Mouse (Mus musculus) liver, embryonic 12.5 days (tissue): ENCODE measurements at regions not wholly inside any gene's neighbourhood (a gene's known extent, or its start where the extent isn't known, plus 50 kb on each side); places are given as distances from the start of the nearest gene placed in this dataset.

ENCODE experiments used
- ATAC-seq: fragments of 200-750 bp; cut with Nextera tagmentation; 2 replicates; pipeline ENCODE4 v1.8.0; 2017; ENCODE audit warnings: moderate number of reproducible peaks, mild to moderate bottlenecking, moderate library complexity
- H3K27ac ChIP-seq: fragments of 300-500 bp; sonication (generic); 2 replicates; pipeline ENCODE4 v1.5.1; 2016; ENCODE audit warnings: mild to moderate bottlenecking
- H3K27me3 ChIP-seq: fragments of 300-500 bp; sonication (generic); replicated peaks from 2 replicates; pipeline ENCODE4 v1.6.1; 2016; ENCODE audit warnings: mild to moderate bottlenecking, moderate library complexity
- H3K36me3 ChIP-seq: fragments of 300-500 bp; sonication (generic); 2 replicates; pipeline ENCODE4 v1.6.1; 2016; ENCODE audit warnings: mild to moderate bottlenecking, moderate library complexity
- H3K4me1 ChIP-seq: fragments of 300-500 bp; sonication (generic); 2 replicates; pipeline ENCODE4 v1.6.1; 2016
- H3K4me2 ChIP-seq: fragments of 300-500 bp; sonication (generic); 2 replicates; pipeline ENCODE4 v1.6.1; 2016; ENCODE audit warnings: mild to moderate bottlenecking, moderate library complexity
- H3K4me3 ChIP-seq: fragments of 300-500 bp; sonication (generic); 2 replicates; pipeline ENCODE4 v1.5.1; 2016; ENCODE audit warnings: mild to moderate bottlenecking, moderate library complexity
- H3K9ac ChIP-seq: fragments of 300-500 bp; sonication (generic); 2 replicates; pipeline ENCODE4 v1.6.1; 2016; ENCODE audit warnings: mild to moderate bottlenecking, moderate library complexity
- H3K9me3 ChIP-seq: fragments of 300-500 bp; sonication (generic); replicated peaks from 2 replicates; pipeline ENCODE4 v1.6.1; 2016; ENCODE audit warnings: mild to moderate bottlenecking, moderate library complexity
- WGBS: fragments of 180-500 bp; shearing (Covaris S2); methylation state at CpG from one replicate; pipeline ENCODE4 v1.1.7; 2016; ENCODE audit not compliant: insufficient replicate concordance; 5-methylcytosine and 5-hydroxymethylcytosine counted together

DNA sequence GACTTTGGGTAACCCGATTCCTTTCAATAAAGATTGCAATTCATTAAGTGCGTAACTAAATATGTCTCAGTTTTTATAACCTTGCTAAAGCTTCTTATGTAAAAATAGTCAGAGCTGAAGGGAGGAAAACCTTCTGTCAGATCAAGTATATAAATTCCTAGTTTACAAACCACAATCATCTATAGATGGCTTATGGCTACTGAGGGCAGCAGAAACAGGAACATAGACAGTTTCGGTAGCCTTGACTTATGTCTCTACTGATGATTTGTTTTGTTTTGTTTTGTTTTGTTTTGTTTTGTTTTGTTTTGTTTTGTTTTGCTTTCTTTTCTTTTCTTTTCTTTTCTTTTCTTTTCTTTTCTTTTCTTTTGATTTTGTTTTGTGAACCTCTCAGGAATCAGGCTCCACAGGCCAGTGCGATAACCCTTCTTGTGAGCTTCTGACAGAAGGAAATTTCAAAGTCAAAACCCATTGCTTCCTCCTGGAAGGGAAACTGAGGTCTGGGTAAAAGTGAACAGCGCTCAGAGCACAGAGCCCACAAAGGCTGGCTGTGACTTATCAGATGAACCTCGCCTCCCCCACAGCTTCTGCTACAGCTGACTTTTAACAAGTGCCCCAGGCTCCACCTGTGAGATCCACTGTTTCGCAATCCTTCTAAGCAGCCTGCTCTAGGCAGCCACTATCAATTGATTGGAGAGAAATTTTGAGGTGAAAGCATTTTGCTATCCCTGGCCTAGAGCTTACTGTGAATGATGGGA, 391.8 kb upstream of the Zfp462 start:
- H3K4me3 ChIP-seq: no peak overlapping the region
- H3K27ac ChIP-seq: no peak overlapping the region
- H3K36me3 ChIP-seq: no peaks in the 10 kb centered on the region
- H3K27me3 ChIP-seq: no peaks in the 10 kb centered on the region
- 48% methylated on average over 7 of the region's 7 CpGs for WGBS
- no peak overlapping the region for H3K9ac ChIP-seq
- H3K9me3 ChIP-seq: no peaks in the 10 kb centered on the region
- no peak for ATAC-seq
- no peaks in the 10 kb centered on the region for H3K4me1 ChIP-seq
- H3K4me2 ChIP-seq: no peak overlapping the region

DNA sequence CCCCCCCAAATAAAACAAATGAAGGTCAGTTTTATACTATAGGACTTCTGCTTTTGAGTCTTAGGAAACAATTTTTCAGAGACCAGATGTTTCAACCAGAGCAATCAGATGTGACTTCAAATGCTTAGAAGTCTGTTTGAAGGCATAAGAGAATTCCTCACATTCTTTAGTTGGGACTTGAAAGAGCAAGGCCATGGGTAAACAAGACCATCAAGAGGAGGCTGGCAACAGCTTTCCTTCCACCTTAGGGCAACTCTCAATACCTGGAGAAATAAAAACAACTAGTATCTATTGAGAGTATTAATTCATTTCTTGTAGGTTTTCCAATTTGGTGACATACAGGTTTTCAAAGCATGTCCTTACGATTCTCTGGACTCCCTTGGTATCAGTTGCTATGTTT, 381.8 kb upstream of the Zfp462 start:
- H3K4me3 ChIP-seq: no peak overlapping the region
- H3K9ac ChIP-seq: no peak overlapping the region
- ATAC-seq: no peak

DNA sequence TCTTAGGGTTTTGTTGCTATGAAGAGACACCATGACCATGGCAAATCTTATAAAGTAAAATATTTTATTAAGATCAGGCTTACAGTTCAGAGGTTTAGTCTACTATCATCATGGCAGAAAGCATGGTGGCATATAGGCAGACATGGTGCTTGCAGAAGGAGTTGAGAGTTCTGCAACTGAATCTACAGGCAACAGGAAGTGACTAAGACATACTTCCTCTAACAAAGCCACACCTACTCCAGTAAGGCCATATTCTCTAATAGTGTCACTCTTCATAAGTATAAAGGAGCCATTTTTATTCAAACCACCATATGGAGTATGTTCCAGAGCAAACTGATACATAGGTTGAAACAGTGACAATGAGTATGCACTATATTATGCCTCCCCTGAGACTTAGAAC, 371.7 kb upstream of the Zfp462 start:
- Histone ChIP-seq H3K9me3 (no peaks in the 10 kb centered on the region), H3K27ac (no peak overlapping the region), H3K4me2 (no peak overlapping the region), H3K4me1 (no peaks in the 10 kb centered on the region), H3K36me3 (no peaks in the 10 kb centered on the region), H3K27me3 (no peaks in the 10 kb centered on the region), H3K9ac (no peak overlapping the region), H3K4me3 (no peak overlapping the region)
- no peak for ATAC-seq

More for the DNA sequence above, 381.8 kb upstream of the Zfp462 start:
- Histone ChIP-seq H3K36me3 (no peaks in the 10 kb centered on the region), H3K4me1 (no peaks in the 10 kb centered on the region), H3K4me2 (no peak overlapping the region), H3K27ac (no peak overlapping the region), H3K27me3 (no peaks in the 10 kb centered on the region), H3K9me3 (no peaks in the 10 kb centered on the region)
- WGBS: 79% methylated on average over 1 of the region's 1 CpGs

DNA sequence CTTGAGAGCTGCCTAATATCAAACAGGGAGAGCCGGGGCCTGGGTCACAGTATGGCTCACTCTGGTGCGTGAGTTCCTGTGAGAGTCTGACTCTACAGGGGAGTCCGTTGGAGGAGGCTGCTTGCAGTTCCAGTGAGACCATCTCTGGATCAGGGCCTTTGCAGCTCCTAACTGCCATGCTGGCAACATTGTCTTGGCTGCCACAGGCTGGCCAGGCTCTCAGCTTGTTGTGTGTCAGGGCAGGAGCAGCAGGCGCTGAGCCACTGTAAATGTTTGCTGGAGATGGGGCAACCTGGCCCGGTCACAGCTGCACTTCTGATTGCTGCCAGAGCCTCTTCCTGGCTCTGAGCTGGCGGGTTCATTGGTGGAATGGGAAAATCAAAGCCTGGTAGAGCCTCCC, 357.7 kb upstream of the Zfp462 start:
- ATAC-seq: no peak
- Histone ChIP-seq H3K4me1 (no peaks in the 10 kb centered on the region), H3K9me3 (no peaks in the 10 kb centered on the region; the same call in 1 of the 2 replicates), H3K4me2 (no peak overlapping the region), H3K27ac (no peak overlapping the region), H3K36me3 (no peaks in the 10 kb centered on the region), H3K27me3 (no peaks in the 10 kb centered on the region), H3K4me3 (no peak overlapping the region), H3K9ac (no peak overlapping the region)
- WGBS: 61% methylated on average over 6 of the region's 6 CpGs

DNA sequence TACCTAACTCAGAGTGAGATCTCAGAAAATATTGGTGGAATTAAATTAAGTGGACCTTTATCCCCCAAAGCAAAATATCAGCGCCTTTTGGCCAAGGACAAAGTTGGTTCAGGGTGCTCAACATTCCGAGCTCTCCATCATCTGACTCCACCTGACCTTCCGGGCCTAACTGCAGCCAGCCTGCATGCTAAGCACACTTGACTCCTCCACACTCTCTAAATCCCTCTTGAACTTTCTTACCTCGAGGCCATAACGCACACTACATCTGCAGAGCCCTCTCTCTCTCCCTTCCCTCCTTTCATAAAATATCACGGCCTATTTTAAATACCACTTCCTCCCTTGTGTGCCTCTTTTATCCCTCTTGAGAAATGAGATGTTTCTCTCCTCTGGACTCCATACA, 356.1 kb upstream of the Zfp462 start:
- no peaks in the 10 kb centered on the region; the same call in 1 of the 2 replicates for H3K9me3 ChIP-seq
- H3K4me3 ChIP-seq: no peak overlapping the region
- no peaks in the 10 kb centered on the region for H3K27me3 ChIP-seq
- 62% methylated on average over 6 of the region's 6 CpGs for WGBS
- no peak overlapping the region for H3K4me2 ChIP-seq
- H3K4me1 ChIP-seq: no peaks in the 10 kb centered on the region
- no peak overlapping the region for H3K9ac ChIP-seq
- ATAC-seq: no peak
- no peak overlapping the region for H3K27ac ChIP-seq
- no peaks in the 10 kb centered on the region for H3K36me3 ChIP-seq

DNA sequence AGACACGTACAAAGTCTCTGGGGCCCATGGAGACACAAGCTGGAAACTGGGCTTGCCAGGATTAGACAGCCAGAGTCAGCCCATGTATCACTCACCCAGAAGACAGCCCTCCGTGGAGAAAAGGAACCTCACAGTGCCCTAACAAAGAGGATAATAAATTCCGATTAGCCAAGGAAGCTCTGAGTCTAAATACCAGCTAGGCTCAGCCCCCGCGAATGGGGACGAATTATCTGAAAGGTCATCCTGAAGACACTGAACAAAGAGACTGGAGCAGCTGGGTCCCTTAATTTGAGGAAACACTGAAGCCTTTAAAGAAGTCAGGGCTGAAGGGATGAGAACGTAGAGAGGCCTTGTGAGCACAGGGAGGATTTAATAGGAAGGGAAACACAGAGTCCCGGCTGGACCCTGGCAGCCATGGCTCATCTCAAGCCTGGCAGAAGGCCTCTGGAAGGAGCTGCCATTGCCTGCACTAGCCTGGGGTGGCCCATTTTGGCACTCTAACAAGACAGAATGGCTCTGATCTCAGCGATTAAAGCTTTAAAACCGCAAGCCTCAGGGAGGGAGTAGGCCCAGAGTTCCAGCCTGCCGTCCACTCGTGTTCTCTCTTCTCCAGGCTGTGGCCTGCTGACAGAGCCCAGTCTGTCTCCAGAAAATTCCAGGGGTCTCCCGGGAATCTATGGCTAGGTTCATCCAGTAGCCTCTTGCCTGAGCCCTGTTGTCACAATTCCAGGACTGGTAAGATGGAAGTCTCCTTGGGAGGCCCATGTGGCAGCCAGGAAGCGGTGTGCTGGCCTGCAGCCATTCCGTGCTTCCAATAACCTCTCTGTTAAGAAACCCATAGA, 343.0 kb upstream of the Zfp462 start:
- ATAC-seq: no peak
- Histone ChIP-seq H3K27ac (no peak overlapping the region), H3K4me1 (no peaks in the 10 kb centered on the region), H3K9ac (no peak overlapping the region), H3K4me3 (no peak overlapping the region), H3K27me3 (no peaks in the 10 kb centered on the region), H3K4me2 (no peak overlapping the region), H3K36me3 (no peaks in the 10 kb centered on the region), H3K9me3 (no peaks in the 10 kb centered on the region)
- WGBS: 75% methylated on average over 15 of the region's 15 CpGs

DNA sequence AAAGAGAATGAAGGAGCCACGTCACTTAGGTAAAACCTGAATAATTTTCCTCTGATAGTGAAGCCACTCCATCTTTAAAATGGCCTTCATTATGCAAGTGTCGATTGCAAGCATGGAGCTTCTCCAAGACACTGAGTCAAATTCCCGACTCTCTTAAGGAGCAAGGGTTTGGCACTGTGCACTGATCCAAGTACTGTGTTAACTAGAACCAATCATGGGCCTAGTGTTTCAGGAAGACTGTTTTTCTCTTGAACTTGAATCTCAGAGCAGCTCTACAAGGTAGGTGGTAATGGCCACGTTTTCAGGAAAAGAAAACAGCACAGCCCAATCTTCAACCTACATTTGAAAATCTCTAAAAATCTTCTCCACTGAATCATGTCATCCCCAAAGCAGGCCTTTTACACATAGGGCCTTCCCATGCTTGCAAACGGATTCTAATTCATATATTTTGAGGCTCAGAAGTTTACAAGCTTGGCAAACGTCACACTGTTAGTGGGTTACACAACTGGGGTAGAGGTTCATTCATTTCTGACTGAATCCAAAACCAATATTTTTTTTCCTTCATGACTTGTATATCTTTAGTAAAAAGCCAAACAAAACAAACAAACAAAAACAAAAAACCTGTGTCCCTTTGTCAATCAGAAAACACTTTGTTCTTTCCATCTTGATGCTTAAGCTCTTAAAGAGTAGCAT, 342.2 kb upstream of the Zfp462 start:
- 60% methylated on average over 6 of the region's 6 CpGs for WGBS
- H3K4me3 ChIP-seq: no peak overlapping the region
- no peaks in the 10 kb centered on the region for H3K4me1 ChIP-seq
- no peaks in the 10 kb centered on the region for H3K9me3 ChIP-seq
- H3K9ac ChIP-seq: no peak overlapping the region
- H3K36me3 ChIP-seq: no peaks in the 10 kb centered on the region
- H3K4me2 ChIP-seq: no peak overlapping the region
- no peak for ATAC-seq
- no peak overlapping the region for H3K27ac ChIP-seq
- H3K27me3 ChIP-seq: no peaks in the 10 kb centered on the region

DNA sequence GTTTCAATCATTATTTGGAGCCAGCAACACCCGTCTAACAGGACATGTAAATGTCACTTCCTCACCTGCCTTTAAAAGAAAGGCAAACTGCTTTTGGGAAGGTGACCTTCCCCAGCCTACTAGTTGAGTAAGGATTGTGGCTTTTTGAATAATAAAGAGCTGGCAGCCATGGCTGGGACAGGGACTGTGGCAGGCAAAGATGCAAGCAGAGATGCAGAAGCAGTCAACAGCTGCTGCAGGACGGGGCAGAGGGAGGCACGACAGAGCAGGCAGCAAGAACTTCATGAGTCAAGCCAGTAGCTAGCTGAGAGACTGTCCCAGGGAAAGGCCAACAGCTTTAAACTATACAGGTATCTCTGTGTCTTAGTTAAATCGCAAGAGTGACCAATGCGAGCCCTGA, 334.7 kb upstream of the Zfp462 start:
- Histone ChIP-seq H3K9me3 (no peaks in the 10 kb centered on the region), H3K4me3 (no peak overlapping the region), H3K27ac (no peak overlapping the region), H3K36me3 (no peaks in the 10 kb centered on the region), H3K9ac (no peak overlapping the region), H3K4me2 (no peak overlapping the region), H3K4me1 (no peaks in the 10 kb centered on the region), H3K27me3 (no peaks in the 10 kb centered on the region)
- ATAC-seq: no peak
- 52% methylated on average over 5 of the region's 5 CpGs for WGBS

DNA sequence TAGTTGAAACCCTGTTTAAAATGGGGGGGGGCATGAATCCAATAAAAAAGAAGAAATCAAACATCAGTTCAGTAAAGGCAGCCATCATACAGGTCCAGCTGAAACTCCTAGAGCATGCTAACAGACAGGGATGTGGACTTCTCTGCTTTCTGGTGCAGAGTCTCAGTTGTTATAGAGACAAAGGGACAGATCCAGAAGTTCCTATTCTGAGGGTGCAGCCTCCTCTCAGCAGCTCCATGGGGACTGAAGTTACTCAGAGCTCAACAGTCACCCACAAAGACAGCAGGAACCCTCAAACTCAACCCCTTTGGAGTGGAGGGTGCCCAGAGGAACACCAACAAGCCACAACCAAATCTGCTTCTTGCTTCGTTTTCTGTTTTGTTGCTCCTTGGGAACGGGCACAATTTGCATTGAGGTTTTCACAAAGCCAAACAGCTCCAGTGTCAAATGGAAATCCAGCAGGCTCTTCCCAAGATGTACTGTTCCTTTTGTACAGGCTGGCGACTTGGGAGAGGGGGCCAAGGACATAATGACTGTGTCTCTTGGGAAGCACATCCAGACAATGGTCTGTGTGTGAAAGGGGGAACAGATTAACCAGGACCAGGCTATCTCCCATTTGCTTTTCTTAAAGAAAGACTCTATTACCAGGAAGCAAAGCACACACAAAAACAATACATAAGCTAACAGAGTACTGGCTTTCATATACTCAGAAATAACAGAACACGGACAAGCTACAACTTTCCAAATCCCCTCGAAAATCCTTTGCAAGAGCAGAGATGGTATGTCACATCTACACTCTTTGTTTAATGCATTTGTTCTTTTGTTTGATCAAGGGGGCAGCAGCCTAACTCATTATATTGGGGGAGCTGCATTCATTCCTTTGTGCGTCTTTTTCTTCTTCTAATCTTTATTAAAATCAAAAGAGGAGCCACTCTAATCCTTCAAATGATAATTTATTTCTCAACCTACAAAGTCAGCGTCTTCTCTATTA, 332.6 kb upstream of the Zfp462 start:
- WGBS: 64% methylated on average over 7 of the region's 7 CpGs
- Histone ChIP-seq H3K4me3 (no peak overlapping the region), H3K27me3 (no peaks in the 10 kb centered on the region), H3K27ac (no peak overlapping the region), H3K9ac (no peak overlapping the region), H3K9me3 (no peaks in the 10 kb centered on the region), H3K36me3 (no peaks in the 10 kb centered on the region), H3K4me1 (no peaks in the 10 kb centered on the region), H3K4me2 (no peak overlapping the region)
- ATAC-seq: no peak

DNA sequence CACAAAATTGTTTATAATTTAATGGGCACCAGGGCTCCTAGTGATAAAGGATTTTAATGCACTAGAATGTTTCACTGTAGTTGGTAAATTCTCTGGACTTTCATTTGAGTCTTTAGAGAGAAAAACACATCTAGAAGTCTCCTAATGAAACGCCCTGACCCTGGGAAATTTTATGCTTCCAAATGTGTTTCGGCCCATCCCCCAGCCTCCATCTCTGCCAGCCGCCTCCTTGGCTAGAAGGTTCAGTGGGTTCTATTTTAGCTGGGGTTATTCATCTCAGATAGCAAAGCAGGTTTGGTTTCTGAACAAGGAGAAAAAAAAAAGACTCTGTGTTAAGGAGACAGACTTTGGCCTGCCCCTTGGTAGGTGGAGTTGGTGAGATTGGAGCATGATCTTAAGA, 331.8 kb upstream of the Zfp462 start:
- H3K27me3 ChIP-seq: no peaks in the 10 kb centered on the region
- 51% methylated on average over 3 of the region's 3 CpGs for WGBS
- ATAC-seq: no peak

DNA sequence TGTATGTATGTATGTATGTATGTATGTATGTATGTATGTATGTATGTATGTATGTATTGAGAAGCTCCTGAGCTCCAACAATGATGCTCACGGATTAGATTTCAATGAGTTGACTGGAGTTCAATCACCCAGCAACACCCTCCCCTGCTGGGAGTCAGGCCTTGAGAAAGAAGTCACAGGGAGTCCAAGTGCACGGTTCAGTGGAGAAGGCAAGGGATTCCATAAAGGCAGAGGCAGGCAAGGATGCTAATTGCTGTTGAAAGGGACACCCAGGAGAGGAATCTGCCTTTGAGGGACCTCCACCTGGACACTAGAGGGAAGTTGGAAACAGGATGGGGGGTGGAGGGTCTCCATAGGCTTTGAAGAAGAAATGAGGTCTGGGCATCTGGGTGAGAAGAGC, 331.2 kb upstream of the Zfp462 start:
- H3K4me2 ChIP-seq: no peak overlapping the region
- no peak for ATAC-seq
- no peaks in the 10 kb centered on the region for H3K4me1 ChIP-seq
- H3K9me3 ChIP-seq: no peaks in the 10 kb centered on the region
- H3K9ac ChIP-seq: no peak overlapping the region
- no peak overlapping the region for H3K27ac ChIP-seq
- WGBS: 67% methylated on average over 2 of the region's 2 CpGs
- no peaks in the 10 kb centered on the region for H3K27me3 ChIP-seq
- H3K4me3 ChIP-seq: no peak overlapping the region
- no peaks in the 10 kb centered on the region for H3K36me3 ChIP-seq

More for the DNA sequence above, 331.8 kb upstream of the Zfp462 start:
- Histone ChIP-seq H3K36me3 (no peaks in the 10 kb centered on the region), H3K4me2 (no peak overlapping the region), H3K9ac (no peak overlapping the region), H3K9me3 (no peaks in the 10 kb centered on the region), H3K27ac (no peak overlapping the region), H3K4me1 (no peaks in the 10 kb centered on the region), H3K4me3 (no peak overlapping the region)
